Comparison of ENCODE assay signal across 33 mouse cellular contexts in the genomic region with DNA sequence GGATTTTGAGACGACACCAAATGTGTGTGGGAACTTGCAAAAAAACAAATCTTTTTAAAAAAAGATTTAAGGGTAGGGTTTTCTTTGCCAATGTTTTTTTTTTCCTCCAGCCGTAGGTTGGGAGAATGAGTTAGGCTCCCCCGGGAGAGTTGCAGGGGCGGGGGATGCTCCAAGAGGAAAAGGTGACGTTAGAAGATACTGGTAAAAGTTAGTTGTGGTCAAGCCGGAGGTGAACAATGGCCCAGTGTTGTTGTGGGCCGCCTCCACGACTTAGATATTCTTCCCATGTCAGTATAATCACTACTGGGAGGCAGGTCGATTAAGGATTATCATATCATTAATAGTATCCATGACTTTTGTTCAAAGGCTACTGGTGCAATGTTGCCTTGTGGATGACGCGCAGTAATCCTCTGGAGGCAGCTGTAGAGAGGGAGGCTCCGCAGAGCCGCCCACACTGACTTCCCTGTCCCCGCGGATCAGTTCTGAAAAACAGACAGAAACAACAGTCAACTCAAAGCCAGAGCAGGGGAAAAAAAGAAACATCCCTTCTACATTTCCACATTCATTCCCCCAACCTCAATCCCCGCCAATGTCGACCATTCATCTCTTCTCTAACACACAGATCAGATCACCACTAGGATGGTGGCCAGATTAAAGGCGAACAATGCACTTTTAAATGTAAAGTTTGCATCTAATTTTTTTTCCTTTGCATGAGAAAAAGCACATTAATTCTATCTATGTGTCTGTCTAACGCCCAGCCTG. TPM values are rescaled to one million over a fixed set of nuclear protein-coding genes. Genes with fewer than 3 reads are reported as not detected.
A peak's percentile ranks its signal among the peaks of the same experiment; 100 is the strongest.
DNase-seq lines count a peak whose midpoint lies in the region; ATAC-seq and TF ChIP-seq lines count a peak whose summit lies in the region.
"Had no signal": no experiment of that assay in that cellular context is flagged by ENCODE, and none has a peak within 500 bp of the region (broad histone marks: within the 10 kb centered on the region; RNA-seq: fewer than 3 reads in every experiment).

No protein-coding gene starts in this region.

- 0 out of 2 replicates have a peak, but pooled peaks cover 3% of the 10 kb centered on the region for H3K27me3 ChIP-seq in hindbrain, embryonic 15.5 days
- no peaks in the 10 kb centered on the region for H3K27me3 ChIP-seq in hindbrain, postnatal 0 days (ENCODE audit: insufficient read depth, low read length)
- H3K27me3 ChIP-seq in midbrain, embryonic 12.5 days = peaks cover 22% of the 10 kb centered on the region
- H3K27me3 ChIP-seq in midbrain, postnatal 0 days (ENCODE audit: insufficient read depth, low read length) = no peaks in the 10 kb centered on the region
- H3K27me3 ChIP-seq: liver, embryonic 12.5 days; stomach, embryonic 15.5 days had no signal

- no peak overlapping the region for H3K27ac ChIP-seq in hindbrain, embryonic 15.5 days (replicated peaks)
- H3K27ac ChIP-seq in hindbrain, postnatal 0 days = no peak overlapping the region
- peak overlapping the region; percentile 11 for H3K27ac ChIP-seq in midbrain, embryonic 12.5 days (replicated peaks)
- no peak overlapping the region for H3K27ac ChIP-seq in midbrain, postnatal 0 days (ENCODE audit: low read depth, low read length)
- H3K27ac ChIP-seq: gastrocnemius, adult 2 months; heart, embryonic 10.5 days; kidney, postnatal 0 days; liver, embryonic 12.5 days; macrophage; stomach, embryonic 15.5 days had no signal

- no peak overlapping the region for H3K9ac ChIP-seq in hindbrain, embryonic 15.5 days
- no peak overlapping the region for H3K9ac ChIP-seq in hindbrain, postnatal 0 days (replicated peaks; ENCODE audit: low read length)
- no peak overlapping the region for H3K9ac ChIP-seq in midbrain, embryonic 12.5 days (replicated peaks)
- H3K9ac ChIP-seq in midbrain, postnatal 0 days (replicated peaks; ENCODE audit: low read length, poor library complexity, severe bottlenecking) = no peak overlapping the region
- H3K9ac ChIP-seq: liver, embryonic 12.5 days; liver, postnatal 0 days; stomach, embryonic 15.5 days had no signal

- no peak for DNase-seq in frontal cortex, postnatal 36 days (ENCODE audit: low spot score in 2 of 2)
- no peak for DNase-seq in hindbrain, postnatal 0 days (ENCODE audit: low spot score)
- no peak for DNase-seq in midbrain, postnatal 0 days (ENCODE audit: low spot score)
- no peak for DNase-seq in right cerebral cortex, postnatal 10 days (ENCODE audit: low spot score in 2 of 2)
- DNase-seq in testis, postnatal 10 days (ENCODE audit: low spot score) = no peak
- DNase-seq: adrenal gland, postnatal 14 days; cerebellum, adult 11-12 months; cerebellum, adult 9-11 months; gastrocnemius, adult 2 months; kidney, adult 8-10 months; layer of hippocampus, postnatal 36 days; left cerebral cortex, postnatal 4 days; liver, postnatal 0 days; thymus, postnatal 14 days had no signal

- peak overlapping the region; percentile 13; the same call in 1 of the 2 replicates for H3K4me2 ChIP-seq in hindbrain, embryonic 15.5 days
- H3K4me2 ChIP-seq in hindbrain, postnatal 0 days (ENCODE audit: low read depth, low read length) = no peak overlapping the region
- peak overlapping the region; percentile 43 for H3K4me2 ChIP-seq in midbrain, embryonic 12.5 days (replicated peaks)
- peak overlapping the region; percentile 23 for H3K4me2 ChIP-seq in midbrain, postnatal 0 days (ENCODE audit: low read depth, low read length, poor library complexity, severe bottlenecking)
- H3K4me2 ChIP-seq: liver, embryonic 12.5 days; stomach, embryonic 15.5 days had no signal

- H3K4me1 ChIP-seq in hindbrain, embryonic 15.5 days (replicated peaks) = no peaks in the 10 kb centered on the region; the same call in 1 of the 2 replicates
- H3K4me1 ChIP-seq in hindbrain, postnatal 0 days (ENCODE audit: insufficient read depth, low read length) = no peaks in the 10 kb centered on the region
- H3K4me1 ChIP-seq in midbrain, embryonic 12.5 days = peaks cover 11% of the 10 kb centered on the region; the same call in 1 of the 2 replicates
- no peaks in the 10 kb centered on the region for H3K4me1 ChIP-seq in midbrain, postnatal 0 days (ENCODE audit: insufficient read depth, low read length)
- H3K4me1 ChIP-seq: heart, embryonic 10.5 days; liver, embryonic 12.5 days; stomach, embryonic 15.5 days had no signal

- H3K36me3 ChIP-seq in hindbrain, embryonic 15.5 days = no peaks in the 10 kb centered on the region
- no peaks in the 10 kb centered on the region for H3K36me3 ChIP-seq in hindbrain, postnatal 0 days (ENCODE audit: insufficient read depth, low read length)
- H3K36me3 ChIP-seq in midbrain, embryonic 12.5 days = no peaks in the 10 kb centered on the region
- no peaks in the 10 kb centered on the region for H3K36me3 ChIP-seq in midbrain, postnatal 0 days (ENCODE audit: insufficient read depth, low read length)
- H3K36me3 ChIP-seq: G1E; heart, embryonic 10.5 days; liver, embryonic 12.5 days; stomach, embryonic 15.5 days had no signal

- TF ChIP-seq CTCF in hindbrain, postnatal 0 days (IDR thresholded peaks at IDR 0.05; ENCODE audit: low read depth) = no peak
- no peak for TF ChIP-seq CTCF in midbrain, postnatal 0 days (IDR thresholded peaks at IDR 0.05)

- WGBS in hindbrain, embryonic 15.5 days = 36% methylated on average over 19 of the region's 19 CpGs
- 31% methylated on average over 19 of the region's 19 CpGs for WGBS in hindbrain, postnatal 0 days
- WGBS in midbrain, embryonic 12.5 days = 15% methylated on average over 19 of the region's 19 CpGs
- 10% methylated on average over 19 of the region's 19 CpGs for WGBS in midbrain, postnatal 0 days

- ATAC-seq in frontal cortex, adult (ENCODE audit: low TSS enrichment) = peak; percentile 59; the same call in 1 of the 2 replicates
- no peak for ATAC-seq in hindbrain, embryonic 15.5 days (ENCODE audit: low FRiP score, low read depth)
- ATAC-seq in hindbrain, postnatal 0 days = no peak
- ATAC-seq in midbrain, embryonic 12.5 days (ENCODE audit: low FRiP score, low read depth) = peak; percentile 86
- ATAC-seq in midbrain, postnatal 0 days (ENCODE audit: low FRiP score) = no peak
- ATAC-seq: forebrain, embryonic 14.5 days; intestine, embryonic 16.5 days; liver, embryonic 12.5 days; liver, postnatal 0 days had no signal

- no peaks in the 10 kb centered on the region for H3K9me3 ChIP-seq in hindbrain, embryonic 15.5 days
- H3K9me3 ChIP-seq in hindbrain, postnatal 0 days (ENCODE audit: low read length) = no peaks in the 10 kb centered on the region
- no peaks in the 10 kb centered on the region for H3K9me3 ChIP-seq in midbrain, embryonic 12.5 days
- no peaks in the 10 kb centered on the region for H3K9me3 ChIP-seq in midbrain, postnatal 0 days (ENCODE audit: low read length)
- H3K9me3 ChIP-seq: G1E; heart, embryonic 10.5 days; liver, embryonic 12.5 days; stomach, embryonic 15.5 days had no signal

- no peak overlapping the region for H3K4me3 ChIP-seq in hindbrain, embryonic 15.5 days
- H3K4me3 ChIP-seq in hindbrain, postnatal 0 days (ENCODE audit: low read length) = no peak overlapping the region
- H3K4me3 ChIP-seq in midbrain, embryonic 12.5 days = no peak overlapping the region
- no peak overlapping the region for H3K4me3 ChIP-seq in midbrain, postnatal 0 days (ENCODE audit: low read depth, low read length)
- H3K4me3 ChIP-seq: gastrocnemius, adult 2 months; heart, embryonic 10.5 days; liver, embryonic 12.5 days; stomach, embryonic 15.5 days had no signal

RNA-seq across cellular contexts. Expression of a gene that starts 36.4 kb away (rescaled TPM):
- polyA plus RNA-seq in hindbrain, embryonic 15.5 days (2015; fragmentation: Nextera tagmentation; extraction: Ambion mirVana) = 1.2 and 1.3 TPM in 2 replicates
- total RNA-seq in hindbrain, postnatal 0 days (2014; rRNA removed) = 0.52 TPM in 1 of 2 replicates, not detected in the other
- 0.11 and 0.15 TPM in 2 replicates for polyA plus RNA-seq in hindbrain, postnatal 0 days (2015; fragmentation: Nextera tagmentation; extraction: Ambion mirVana)
- polyA plus RNA-seq in midbrain, embryonic 12.5 days (2016; fragmentation: Nextera tagmentation; extraction: Ambion mirVana) = 38.6 and 58.0 TPM in 2 replicates
- 0.27 TPM in 1 of 2 replicates, not detected in the other for total RNA-seq in midbrain, postnatal 0 days (2014; rRNA removed)
- 0.26 and 0.28 TPM in 2 replicates for polyA plus RNA-seq in midbrain, postnatal 0 days (2015; fragmentation: Nextera tagmentation; extraction: Ambion mirVana)
- total RNA-seq: adrenal gland, postnatal 14 days; gastrocnemius, postnatal 4 days; hematopoietic stem cell, adult 5-6 weeks; layer of hippocampus, postnatal 36 days; megakaryocyte-erythroid progenitor cell, adult 5-6 weeks; neutrophil, adult 5-6 weeks had no signal
- polyA plus RNA-seq: G1E; heart, embryonic 10.5 days; heart, postnatal 0 days; intestine, embryonic 16.5 days; kidney, postnatal 0 days; large intestine, adult 2 months; liver, embryonic 12.5 days; liver, postnatal 0 days; lung, embryonic 16.5 days; macrophage; urinary bladder, adult 2 months had no signal

RNA-seq across cellular contexts. Expression of a gene that starts 47.0 kb away (rescaled TPM):
- 920 and 933 TPM in 2 replicates for polyA plus RNA-seq in hindbrain, embryonic 15.5 days (2015; fragmentation: Nextera tagmentation; extraction: Ambion mirVana)
- total RNA-seq in hindbrain, postnatal 0 days (2014; rRNA removed) = 1,071 and 1,180 TPM in 2 replicates
- polyA plus RNA-seq in hindbrain, postnatal 0 days (2015; fragmentation: Nextera tagmentation; extraction: Ambion mirVana) = 1,213 and 1,215 TPM in 2 replicates
- 494 and 521 TPM in 2 replicates for polyA plus RNA-seq in midbrain, embryonic 12.5 days (2016; fragmentation: Nextera tagmentation; extraction: Ambion mirVana)
- total RNA-seq in midbrain, postnatal 0 days (2014; rRNA removed) = 1,005 and 1,051 TPM in 2 replicates
- 1,140 and 1,170 TPM in 2 replicates for polyA plus RNA-seq in midbrain, postnatal 0 days (2015; fragmentation: Nextera tagmentation; extraction: Ambion mirVana)

Comparison
In these comparisons a context has a peak if more than half of its experiments do, and no peak if none do; other contexts are left out.
1. ATAC-seq: peak in frontal cortex, adult (single experiment) and midbrain, embryonic 12.5 days (single experiment); none in hindbrain, embryonic 15.5 days (single experiment), hindbrain, postnatal 0 days (single experiment) and midbrain, postnatal 0 days (single experiment).
2. RNA of a gene that starts 36.4 kb away (polyA plus RNA-seq): 38.6 to 58.0 TPM in midbrain, embryonic 12.5 days; 1.2 to 1.3 TPM in hindbrain, embryonic 15.5 days, 0.26 to 0.28 TPM in midbrain, postnatal 0 days and 0.11 to 0.15 TPM in hindbrain, postnatal 0 days; every median in the first group is over 10 times any median in the second.